Comparison of ENCODE assay signal across 13 mouse cellular contexts in genomic region chr4:63391322-63391721, GRCm38 (mm10). TPM values are rescaled to one million over a fixed set of nuclear protein-coding genes. Genes with fewer than 3 reads are reported as not detected.
A peak's percentile ranks its signal among the peaks of the same experiment; 100 is the strongest.
DNase-seq lines count a peak whose midpoint lies in the region; ATAC-seq and TF ChIP-seq lines count a peak whose summit lies in the region.
"Had no signal": no experiment of that assay in that cellular context is flagged by ENCODE, and none has a peak within 500 bp of the region (broad histone marks: within the 10 kb centered on the region; RNA-seq: fewer than 3 reads in every experiment).

No protein-coding gene starts in this region.

- no peak for TF ChIP-seq POLR2A in spleen, adult 2 months (IDR thresholded peaks at IDR 0.05; ENCODE audit: low read depth, low read length)
- TF ChIP-seq POLR2A in kidney, adult 2 months (IDR thresholded peaks at IDR 0.05; ENCODE audit: low read depth, low read length), result no peak

- no peaks in the 10 kb centered on the region for H3K9me3 ChIP-seq in intestine, embryonic 14.5 days (ENCODE audit: control insufficient read depth, low read length)
- H3K9me3 ChIP-seq in intestine, embryonic 15.5 days, result no peaks in the 10 kb centered on the region
- H3K9me3 ChIP-seq: forebrain, embryonic 12.5 days had no signal

- TF ChIP-seq CTCF in spleen, adult 2 months (IDR thresholded peaks at IDR 0.05; ENCODE audit: extremely low read depth, insufficient read depth, insufficient read length, insufficient replicate concordance), result no peak
- TF ChIP-seq CTCF in kidney, adult 2 months (conservative IDR thresholded peaks at IDR 0.05; ENCODE audit: insufficient read depth, insufficient read length, low read depth, low read length), result no peak

- no peaks in the 10 kb centered on the region for H3K27me3 ChIP-seq in intestine, embryonic 14.5 days (replicated peaks; ENCODE audit: control insufficient read depth, insufficient read depth, low read length)
- H3K27me3 ChIP-seq in intestine, embryonic 15.5 days (replicated peaks), result no peaks in the 10 kb centered on the region
- H3K27me3 ChIP-seq in spleen, adult 2 months (ENCODE audit: control insufficient read depth, insufficient read depth, low read length), result no peaks in the 10 kb centered on the region
- H3K27me3 ChIP-seq in kidney, adult 2 months (replicated peaks; ENCODE audit: control insufficient read depth, insufficient read depth, low read length), result no peaks in the 10 kb centered on the region
- H3K27me3 ChIP-seq: forebrain, embryonic 12.5 days had no signal

- H3K36me3 ChIP-seq in intestine, embryonic 14.5 days (ENCODE audit: control insufficient read depth, insufficient read depth, low read length), result peaks cover 43% of the 10 kb centered on the region
- H3K36me3 ChIP-seq in intestine, embryonic 15.5 days, result peaks cover 9% of the 10 kb centered on the region
- H3K36me3 ChIP-seq in spleen, adult 2 months (ENCODE audit: control insufficient read depth, insufficient read depth, low read length), result peaks cover 55% of the 10 kb centered on the region
- peaks cover 50% of the 10 kb centered on the region for H3K36me3 ChIP-seq in macrophage (ENCODE audit: inconsistent target)
- no peaks in the 10 kb centered on the region for H3K36me3 ChIP-seq in kidney, adult 2 months (ENCODE audit: control insufficient read depth, insufficient read depth, low read length)

- no peaks in the 10 kb centered on the region for H3K4me1 ChIP-seq in intestine, embryonic 14.5 days (replicated peaks; ENCODE audit: control insufficient read depth, insufficient read depth, low read length)
- H3K4me1 ChIP-seq in intestine, embryonic 15.5 days (replicated peaks), result 0 out of 2 replicates have a peak, but pooled peaks cover 2% of the 10 kb centered on the region
- peaks cover 62% of the 10 kb centered on the region; the same call in 1 of the 2 replicates for H3K4me1 ChIP-seq in spleen, adult 2 months (ENCODE audit: control insufficient read depth, insufficient read depth, insufficient read length)
- H3K4me1 ChIP-seq in kidney, adult 2 months (ENCODE audit: control insufficient read depth, insufficient read depth, low read length), result no peaks in the 10 kb centered on the region

- H3K4me2 ChIP-seq in intestine, embryonic 14.5 days (ENCODE audit: low read length), result no peak overlapping the region
- no peak overlapping the region for H3K4me2 ChIP-seq in intestine, embryonic 15.5 days (replicated peaks)
- H3K4me2 ChIP-seq: forebrain, embryonic 12.5 days had no signal

- H3K79me2 ChIP-seq in macrophage (ENCODE audit: inconsistent target), result peaks cover 97% of the 10 kb centered on the region

- H3K27ac ChIP-seq in intestine, embryonic 14.5 days (ENCODE audit: low read depth), result no peak overlapping the region
- no peak overlapping the region for H3K27ac ChIP-seq in intestine, embryonic 15.5 days
- H3K27ac ChIP-seq in spleen, adult 2 months (ENCODE audit: insufficient read depth, low read length), result peak overlapping the region; percentile 60
- H3K27ac ChIP-seq in macrophage, result peak overlapping the region; percentile 71
- no peak overlapping the region for H3K27ac ChIP-seq in kidney, adult 2 months (ENCODE audit: insufficient read depth, low read depth, low read length)

- DNase-seq in intestine, embryonic 14.5 days (ENCODE audit: low spot score), result no peak
- no peak for DNase-seq in spleen, adult 2 months (ENCODE audit: low read depth in 1 of 2, low spot score in 2 of 2)
- DNase-seq in spleen, adult 18-20 months, result no peak
- DNase-seq in thymus, postnatal 4 days, result peak; percentile 68
- DNase-seq in right cerebral cortex, postnatal 14 days, result no peak
- DNase-seq in kidney, adult 2 months, result no peak
- DNase-seq: gastrocnemius, postnatal 14 days; kidney, postnatal 14 days had no signal

- H3K4me3 ChIP-seq in intestine, embryonic 14.5 days (ENCODE audit: low read depth, low read length), result no peak overlapping the region
- H3K4me3 ChIP-seq in intestine, embryonic 15.5 days (replicated peaks), result no peak overlapping the region
- no peak overlapping the region for H3K4me3 ChIP-seq in spleen, adult 2 months (ENCODE audit: extremely low read depth, insufficient read depth, insufficient read length)
- no peak overlapping the region for H3K4me3 ChIP-seq in macrophage (ENCODE audit: inconsistent target)
- H3K4me3 ChIP-seq in kidney, adult 2 months (ENCODE audit: insufficient read depth, low read depth, low read length), result no peak overlapping the region
- H3K4me3 ChIP-seq: forebrain, embryonic 12.5 days had no signal

- ATAC-seq in intestine, embryonic 14.5 days (replicated peaks; ENCODE audit: low FRiP score, low TSS enrichment, low read depth), result 0 out of 2 replicates have a peak, but pooled peaks have one; percentile 29
- no peak for ATAC-seq in intestine, embryonic 15.5 days

- no peak overlapping the region for H3K9ac ChIP-seq in intestine, embryonic 14.5 days (ENCODE audit: low read length)
- no peak overlapping the region for H3K9ac ChIP-seq in intestine, embryonic 15.5 days
- H3K9ac ChIP-seq: forebrain, embryonic 12.5 days had no signal

- 73% methylated on average over 6 of the region's 6 CpGs for WGBS in intestine, embryonic 14.5 days
- 79% methylated on average over 6 of the region's 6 CpGs for WGBS in intestine, embryonic 15.5 days
- WGBS in spleen, adult 2 months, result 43% methylated on average over 6 of the region's 6 CpGs
- WGBS in macrophage (ENCODE audit: missing documents), result 12% methylated on average over 6 of the region's 6 CpGs
- 74% methylated on average over 6 of the region's 6 CpGs for WGBS in kidney, adult 2 months

RNA-seq across cellular contexts. Expression of gene Akna, which starts 11.8 kb away (rescaled TPM):
- 6.4 and 6.8 TPM in 2 replicates for polyA plus RNA-seq in intestine, embryonic 14.5 days (2014; fragmentation: Nextera tagmentation; extraction: Ambion mirVana)
- 5.6 and 6.5 TPM in 2 replicates for polyA plus RNA-seq in intestine, embryonic 15.5 days (2015; fragmentation: Nextera tagmentation; extraction: Ambion mirVana)
- 94.1 and 100 TPM in 2 replicates for polyA plus RNA-seq in spleen, adult 2 months (2012; rRNA removed)
- 100 to 1,000 TPM; 108 to 877 (median 288) TPM for total RNA-seq in macrophage (2018; cell fraction: chromatin; rRNA removed)
- total RNA-seq in macrophage (2018; cell fraction: cytosol; rRNA removed), result 100 to 1,000 TPM in 4 of 26 experiments, 10 to 100 TPM in 22; 26.5 to 181 (median 58.8) TPM
- total RNA-seq in macrophage (2018; cell fraction: nucleus; rRNA removed), result 100 to 1,000 TPM in 23 of 26 experiments, 10 to 100 TPM in 3; 76.0 to 478 (median 187) TPM
- polyA plus RNA-seq in macrophage (2018), result 14.8 to 23.1 TPM (median 20.8 TPM) in 3 replicates
- polyA plus RNA-seq in kidney, adult 2 months (2012; rRNA removed), result 2.2 and 5.8 TPM in 2 replicates

RNA-seq across cellular contexts. Expression of gene Orm2, which starts 29.1 kb away (rescaled TPM):
- polyA plus RNA-seq in intestine, embryonic 14.5 days (2014; fragmentation: Nextera tagmentation; extraction: Ambion mirVana), result not detected in 2 replicates
- not detected in 2 replicates for polyA plus RNA-seq in intestine, embryonic 15.5 days (2015; fragmentation: Nextera tagmentation; extraction: Ambion mirVana)
- not detected in 2 replicates for polyA plus RNA-seq in spleen, adult 2 months (2012; rRNA removed)
- not detected for total RNA-seq in macrophage (2018; cell fraction: chromatin; rRNA removed)
- total RNA-seq in macrophage (2018; cell fraction: cytosol; rRNA removed), result under 1 TPM in 2 of 26 experiments, not detected in 24; 0.17 to 0.19 TPM
- not detected for total RNA-seq in macrophage (2018; cell fraction: nucleus; rRNA removed)
- not detected in 3 replicates for polyA plus RNA-seq in macrophage (2018)
- 0.16 TPM in 1 of 2 replicates, not detected in the other for polyA plus RNA-seq in kidney, adult 2 months (2012; rRNA removed)
- total RNA-seq: gastrocnemius, postnatal 14 days; left cerebral cortex, postnatal 14 days had no signal
- polyA plus RNA-seq: forebrain, embryonic 12.5 days; heart, postnatal 0 days had no signal

RNA-seq across cellular contexts. Expression of gene Orm3, which starts 35.4 kb away (rescaled TPM):
- polyA plus RNA-seq in intestine, embryonic 14.5 days (2014; fragmentation: Nextera tagmentation; extraction: Ambion mirVana), result not detected in 2 replicates
- not detected in 2 replicates for polyA plus RNA-seq in intestine, embryonic 15.5 days (2015; fragmentation: Nextera tagmentation; extraction: Ambion mirVana)
- polyA plus RNA-seq in spleen, adult 2 months (2012; rRNA removed), result not detected in 2 replicates
- 1 to 10 TPM in 3 of 26 experiments, not detected in 23; 1.4 to 2.0 (median 1.5) TPM for total RNA-seq in macrophage (2018; cell fraction: chromatin; rRNA removed)
- total RNA-seq in macrophage (2018; cell fraction: cytosol; rRNA removed), result under 1 TPM in 1 of 26 experiments, not detected in 25; 0.10 TPM
- 1 to 10 TPM in 3 of 26 experiments, under 1 TPM in 1, not detected in 22; 0.81 to 2.7 (median 1.6) TPM for total RNA-seq in macrophage (2018; cell fraction: nucleus; rRNA removed)
- not detected in 3 replicates for polyA plus RNA-seq in macrophage (2018)
- polyA plus RNA-seq in kidney, adult 2 months (2012; rRNA removed), result 0.14 and 0.38 TPM in 2 replicates
- total RNA-seq: gastrocnemius, postnatal 14 days; left cerebral cortex, postnatal 14 days had no signal
- polyA plus RNA-seq: forebrain, embryonic 12.5 days; heart, postnatal 0 days had no signal

RNA-seq across cellular contexts. Expression of gene Orm1, which starts 47.0 kb away (rescaled TPM):
- polyA plus RNA-seq in intestine, embryonic 14.5 days (2014; fragmentation: Nextera tagmentation; extraction: Ambion mirVana), result not detected in 2 replicates
- not detected in 2 replicates for polyA plus RNA-seq in intestine, embryonic 15.5 days (2015; fragmentation: Nextera tagmentation; extraction: Ambion mirVana)
- 0.43 and 0.53 TPM in 2 replicates for polyA plus RNA-seq in spleen, adult 2 months (2012; rRNA removed)
- total RNA-seq in macrophage (2018; cell fraction: chromatin; rRNA removed), result not detected
- total RNA-seq in macrophage (2018; cell fraction: cytosol; rRNA removed), result 1 to 10 TPM in 4 of 26 experiments, under 1 TPM in 13, not detected in 9; 0.22 to 1.7 (median 0.66) TPM
- 1 to 10 TPM in 4 of 26 experiments, not detected in 22; 1.2 to 2.1 (median 1.6) TPM for total RNA-seq in macrophage (2018; cell fraction: nucleus; rRNA removed)
- 0.36 to 0.41 TPM in 2 of 3 replicates, not detected in the other for polyA plus RNA-seq in macrophage (2018)
- 7.1 and 8.9 TPM in 2 replicates for polyA plus RNA-seq in kidney, adult 2 months (2012; rRNA removed)
- total RNA-seq: gastrocnemius, postnatal 14 days; left cerebral cortex, postnatal 14 days had no signal
- polyA plus RNA-seq: forebrain, embryonic 12.5 days; heart, postnatal 0 days had no signal

Comparison
In these comparisons a context has a peak if more than half of its experiments do, and no peak if none do; other contexts are left out.
1. H3K27ac ChIP-seq: peak in spleen, adult 2 months (single experiment) and macrophage (single experiment); none in intestine, embryonic 14.5 days (single experiment), intestine, embryonic 15.5 days (single experiment) and kidney, adult 2 months (single experiment).